Mouse (Mus musculus) megakaryocyte, embryonic 14.5 days (primary cell): ENCODE measurements around the gene Il11.

ENCODE experiments used
- FLI1 ChIP-seq: IDR thresholded peaks from 2 replicates; pipeline ENCODE4 v1.6.1; 2012; ENCODE audit warnings: low read length, inconsistent platforms, mixed read lengths
- GATA1 ChIP-seq: IDR thresholded peaks from 3 replicates; pipeline ENCODE4 v1.6.1; 2012; ENCODE audit warnings: mixed read lengths, low read length, inconsistent platforms, borderline replicate concordance

- TF ChIP-seq GATA1 (no peak), FLI1 (no peak)
These were observed 5.5 kb downstream of the Il11 start for GRCm38 (mm10) chr7:4776861-4777830.
